8 mouse cellular contexts compared by ENCODE assay signal in genomic region chr10:81543633-81544032, GRCm38 (mm10). TPM values are rescaled to one million over a fixed set of nuclear protein-coding genes. Genes with fewer than 3 reads are reported as not detected.
DNase-seq lines count a peak whose midpoint lies in the region; ATAC-seq and TF ChIP-seq lines count a peak whose summit lies in the region.

No protein-coding gene starts in this region.

- TF ChIP-seq RAD21 in MEL (IDR thresholded peaks at IDR 0.05; ENCODE audit: low read depth, low read length) = no peak

- no peaks in the 10 kb centered on the region for H3K27me3 ChIP-seq in heart, embryonic 15.5 days
- no peaks in the 10 kb centered on the region for H3K27me3 ChIP-seq in MEL (ENCODE audit: control insufficient read depth in 1 of 2, insufficient read depth in 2 of 2, low read length in 2 of 2)
- H3K27me3 ChIP-seq in hindbrain, embryonic 11.5 days (ENCODE audit: control insufficient read depth, insufficient read depth, low read length) = no peaks in the 10 kb centered on the region
- H3K27me3 ChIP-seq in midbrain, embryonic 11.5 days (ENCODE audit: control insufficient read depth, insufficient read depth, low read length) = no peaks in the 10 kb centered on the region

- TF ChIP-seq CTCF in MEL (IDR thresholded peaks at IDR 0.05 in 2 of 3, conservative IDR thresholded peaks at IDR 0.05 in 1 of 3; ENCODE audit: control insufficient read depth in 1 of 3, insufficient read depth in 1 of 3, low read depth in 2 of 3, low read length in 3 of 3, poor library complexity in 1 of 3, severe bottlenecking in 1 of 3) = no peak

- intact Hi-C loops in heart, postnatal 36 days (cut with DNase I) = loop anchor here (10.0 kb wide), 1 partner anchor 159 kb away; the partner anchor contains the start of genes Dohh, Gm48551 and Gm48552
- intact Hi-C loops in left cerebral cortex, postnatal 4 days (cut with DNase I) = loop anchor here (5.0 kb wide), 1 partner anchor 41 kb away; the partner anchor contains the start of gene S1pr4

- no peak overlapping the region for H3K27ac ChIP-seq in heart, embryonic 15.5 days
- no peak overlapping the region for H3K27ac ChIP-seq in MEL (ENCODE audit: control insufficient read depth, low read depth, low read length)
- no peak overlapping the region for H3K27ac ChIP-seq in hindbrain, embryonic 11.5 days (ENCODE audit: low read depth, low read length)
- H3K27ac ChIP-seq in midbrain, embryonic 11.5 days (ENCODE audit: low read depth, low read length) = no peak overlapping the region

- H3K9me3 ChIP-seq in heart, embryonic 15.5 days (replicated peaks) = no peaks in the 10 kb centered on the region
- no peaks in the 10 kb centered on the region for H3K9me3 ChIP-seq in MEL (replicated peaks; ENCODE audit: insufficient read depth, low read length)
- no peaks in the 10 kb centered on the region for H3K9me3 ChIP-seq in hindbrain, embryonic 11.5 days (ENCODE audit: control insufficient read depth, low read length)
- H3K9me3 ChIP-seq in midbrain, embryonic 11.5 days (ENCODE audit: control insufficient read depth, low read length) = no peaks in the 10 kb centered on the region

- H3K4me3 ChIP-seq in heart, embryonic 15.5 days = peak overlapping the region; percentile 78
- peak overlapping the region; percentile 91 for H3K4me3 ChIP-seq in MEL (ENCODE audit: control insufficient read depth in 1 of 2, insufficient read depth in 1 of 2, low read depth in 2 of 2, low read length in 2 of 2)
- peak overlapping the region; percentile 90 for H3K4me3 ChIP-seq in hindbrain, embryonic 11.5 days (ENCODE audit: low read depth, low read length)
- H3K4me3 ChIP-seq in midbrain, embryonic 11.5 days (ENCODE audit: low read depth, low read length) = peak overlapping the region; percentile 65

- H3K79me2 ChIP-seq in MEL (ENCODE audit: control insufficient read depth, insufficient read depth, low read length, poor library complexity) = peaks cover 56% of the 10 kb centered on the region

- H3K4me1 ChIP-seq in heart, embryonic 15.5 days (replicated peaks) = peaks cover 36% of the 10 kb centered on the region
- peaks cover 10 to 15% of the 10 kb centered on the region in 2 experiments for H3K4me1 ChIP-seq in MEL (ENCODE audit: control insufficient read depth in 1 of 2, insufficient read depth in 2 of 2, low read length in 2 of 2)
- peaks cover 15% of the 10 kb centered on the region for H3K4me1 ChIP-seq in hindbrain, embryonic 11.5 days (replicated peaks; ENCODE audit: control insufficient read depth, insufficient read depth, low read length)
- H3K4me1 ChIP-seq in midbrain, embryonic 11.5 days (ENCODE audit: control insufficient read depth, insufficient read depth, low read length) = peaks cover 23% of the 10 kb centered on the region

- WGBS in heart, embryonic 15.5 days = 62% methylated on average over 1 of the region's 1 CpGs
- WGBS in hindbrain, embryonic 11.5 days = 60% methylated on average over 1 of the region's 1 CpGs
- 67% methylated on average over 1 of the region's 1 CpGs for WGBS in midbrain, embryonic 11.5 days

- no peak for TF ChIP-seq EP300 in MEL (IDR thresholded peaks at IDR 0.05; ENCODE audit: low read depth in 1 of 2, low read length in 2 of 2)

- no peak for ATAC-seq in heart, embryonic 15.5 days (replicated peaks; ENCODE audit: insufficient number of reproducible peaks, insufficient read depth, low FRiP score, low read depth)
- no peak for ATAC-seq in hindbrain, embryonic 11.5 days (ENCODE audit: low FRiP score)
- no peak for ATAC-seq in midbrain, embryonic 11.5 days (ENCODE audit: low FRiP score)

- H3K36me3 ChIP-seq in heart, embryonic 15.5 days = no peaks in the 10 kb centered on the region
- H3K36me3 ChIP-seq in MEL (ENCODE audit: control insufficient read depth in 1 of 2, insufficient read depth in 2 of 2, low read length in 2 of 2) = peaks cover 0 to 8% of the 10 kb centered on the region in 2 experiments; a peak in 3 of 4 replicates
- no peaks in the 10 kb centered on the region for H3K36me3 ChIP-seq in hindbrain, embryonic 11.5 days (ENCODE audit: control insufficient read depth, insufficient read depth, low read length)
- no peaks in the 10 kb centered on the region for H3K36me3 ChIP-seq in midbrain, embryonic 11.5 days (ENCODE audit: control insufficient read depth, insufficient read depth, low read length)

- H3K9ac ChIP-seq in heart, embryonic 15.5 days = peak overlapping the region; percentile 88
- H3K9ac ChIP-seq in MEL (ENCODE audit: control insufficient read depth, low read depth, low read length, poor library complexity, severe bottlenecking) = peak overlapping the region; percentile 93
- peak overlapping the region; percentile 92 for H3K9ac ChIP-seq in hindbrain, embryonic 11.5 days (ENCODE audit: low read depth, low read length)
- peak overlapping the region; percentile 86 for H3K9ac ChIP-seq in midbrain, embryonic 11.5 days (ENCODE audit: low read length)

- no peak for TF ChIP-seq POLR2A in MEL (IDR thresholded peaks at IDR 0.05; ENCODE audit: control insufficient read depth in 1 of 2, insufficient read depth in 1 of 2, low read depth in 1 of 2, low read length in 2 of 2, poor library complexity in 1 of 2)

- DNase-seq in heart, postnatal 36 days = no peak
- no peak for DNase-seq in MEL (ENCODE audit: low read depth, low spot score)
- no peak for DNase-seq in hindbrain, embryonic 11.5 days (ENCODE audit: low spot score)
- DNase-seq in midbrain, embryonic 11.5 days (ENCODE audit: low spot score, missing footprints) = no peak
- no peak for DNase-seq in urinary bladder, adult 18-20 months (ENCODE audit: low spot score in 2 of 2)
- DNase-seq in left cerebral cortex, postnatal 4 days = no peak
- DNase-seq in gastrocnemius, postnatal 10 days = no peak

- peak overlapping the region; percentile 80 for H3K4me2 ChIP-seq in heart, embryonic 15.5 days
- H3K4me2 ChIP-seq in hindbrain, embryonic 11.5 days (replicated peaks; ENCODE audit: low read depth, low read length) = peak overlapping the region; percentile 98
- peak overlapping the region; percentile 82 for H3K4me2 ChIP-seq in midbrain, embryonic 11.5 days

RNA-seq across cellular contexts. Expression of gene Gna11, which starts 1.4 kb away (rescaled TPM):
- 52.1 and 64.1 TPM in 2 replicates for polyA plus RNA-seq in heart, embryonic 15.5 days (2015; fragmentation: Nextera tagmentation; extraction: Ambion mirVana)
- 10 to 100 TPM; 50.7 to 51.7 TPM for total RNA-seq in heart, postnatal 36 days (2021)
- 12.2 and 14.1 TPM in 2 replicates for total RNA-seq in MEL (2012; rRNA removed)
- 10 to 100 TPM in 1 of 2 experiments, not detected in 1; 18.4 TPM for polyA plus RNA-seq in MEL (2012; ENCODE audit: insufficient read depth in 1 of 2, insufficient read length in 2 of 2, low read depth in 1 of 2, low replicate concordance in 2 of 2, missing spikeins in 1 of 2)
- 57.3 and 61.7 TPM in 2 replicates for polyA plus RNA-seq in hindbrain, embryonic 11.5 days (2014; fragmentation: Nextera tagmentation; extraction: Ambion mirVana)
- 55.8 and 59.3 TPM in 2 replicates for polyA plus RNA-seq in midbrain, embryonic 11.5 days (2014; fragmentation: Nextera tagmentation; extraction: Ambion mirVana)
- total RNA-seq in left cerebral cortex, postnatal 4 days (2021) = 100 to 1,000 TPM; 116 to 117 TPM
- 10 to 100 TPM; 40.6 to 44.8 TPM for total RNA-seq in gastrocnemius, postnatal 10 days (2021)

RNA-seq across cellular contexts. Expression of gene Aes, which starts 15.7 kb away (rescaled TPM):
- 650 and 761 TPM in 2 replicates for polyA plus RNA-seq in heart, embryonic 15.5 days (2015; fragmentation: Nextera tagmentation; extraction: Ambion mirVana)
- 1,000 to 10,000 TPM in 1 of 2 experiments, 100 to 1,000 TPM in 1; 977 to 1,076 TPM for total RNA-seq in heart, postnatal 36 days (2021)
- 170 and 197 TPM in 2 replicates for total RNA-seq in MEL (2012; rRNA removed)
- polyA plus RNA-seq in MEL (2012; ENCODE audit: insufficient read depth in 1 of 2, insufficient read length in 2 of 2, low read depth in 1 of 2, low replicate concordance in 2 of 2, missing spikeins in 1 of 2) = 100 to 1,000 TPM in 1 of 2 experiments, not detected in 1; 355 TPM
- polyA plus RNA-seq in hindbrain, embryonic 11.5 days (2014; fragmentation: Nextera tagmentation; extraction: Ambion mirVana) = 264 and 280 TPM in 2 replicates
- 306 and 325 TPM in 2 replicates for polyA plus RNA-seq in midbrain, embryonic 11.5 days (2014; fragmentation: Nextera tagmentation; extraction: Ambion mirVana)
- 100 to 1,000 TPM; 474 to 479 TPM for total RNA-seq in left cerebral cortex, postnatal 4 days (2021)
- total RNA-seq in gastrocnemius, postnatal 10 days (2021) = 100 to 1,000 TPM; 614 to 667 TPM

RNA-seq across cellular contexts. Expression of gene Gna15, which starts 19.6 kb away (rescaled TPM):
- 0.64 and 1.6 TPM in 2 replicates for polyA plus RNA-seq in heart, embryonic 15.5 days (2015; fragmentation: Nextera tagmentation; extraction: Ambion mirVana)
- under 1 TPM; 0.73 to 0.78 TPM for total RNA-seq in heart, postnatal 36 days (2021)
- 28.2 and 33.0 TPM in 2 replicates for total RNA-seq in MEL (2012; rRNA removed)
- 100 to 1,000 TPM in 1 of 2 experiments, 10 to 100 TPM in 1; 23.0 to 142 TPM for polyA plus RNA-seq in MEL (2012; ENCODE audit: insufficient read depth in 1 of 2, insufficient read length in 2 of 2, low read depth in 1 of 2, low replicate concordance in 2 of 2, missing spikeins in 1 of 2)
- 0.56 and 0.66 TPM in 2 replicates for polyA plus RNA-seq in hindbrain, embryonic 11.5 days (2014; fragmentation: Nextera tagmentation; extraction: Ambion mirVana)
- 1.1 and 1.4 TPM in 2 replicates for polyA plus RNA-seq in midbrain, embryonic 11.5 days (2014; fragmentation: Nextera tagmentation; extraction: Ambion mirVana)
- total RNA-seq in left cerebral cortex, postnatal 4 days (2021) = 1 to 10 TPM; 1.1 to 1.6 TPM
- total RNA-seq in gastrocnemius, postnatal 10 days (2021) = under 1 TPM; 0.47 to 0.77 TPM

RNA-seq across cellular contexts. Expression of gene Tle2, which starts 30.7 kb away (rescaled TPM):
- polyA plus RNA-seq in heart, embryonic 15.5 days (2015; fragmentation: Nextera tagmentation; extraction: Ambion mirVana) = 23.6 and 29.3 TPM in 2 replicates
- 10 to 100 TPM in 1 of 2 experiments, 1 to 10 TPM in 1; 7.5 to 11.5 TPM for total RNA-seq in heart, postnatal 36 days (2021)
- 0.19 and 0.75 TPM in 2 replicates for total RNA-seq in MEL (2012; rRNA removed)
- 1 to 10 TPM in 1 of 2 experiments, not detected in 1; 2.4 TPM for polyA plus RNA-seq in MEL (2012; ENCODE audit: insufficient read depth in 1 of 2, insufficient read length in 2 of 2, low read depth in 1 of 2, low replicate concordance in 2 of 2, missing spikeins in 1 of 2)
- 7.2 and 8.8 TPM in 2 replicates for polyA plus RNA-seq in hindbrain, embryonic 11.5 days (2014; fragmentation: Nextera tagmentation; extraction: Ambion mirVana)
- 6.0 and 6.2 TPM in 2 replicates for polyA plus RNA-seq in midbrain, embryonic 11.5 days (2014; fragmentation: Nextera tagmentation; extraction: Ambion mirVana)
- 10 to 100 TPM; 34.0 to 44.5 TPM for total RNA-seq in left cerebral cortex, postnatal 4 days (2021)
- total RNA-seq in gastrocnemius, postnatal 10 days (2021) = 1 to 10 TPM; 4.4 to 9.4 TPM

RNA-seq across cellular contexts. Expression of gene S1pr4, which starts 43.7 kb away (rescaled TPM):
- 0.47 and 1.5 TPM in 2 replicates for polyA plus RNA-seq in heart, embryonic 15.5 days (2015; fragmentation: Nextera tagmentation; extraction: Ambion mirVana)
- total RNA-seq in heart, postnatal 36 days (2021) = 1 to 10 TPM in 1 of 2 experiments, under 1 TPM in 1; 0.61 to 1.3 TPM
- 1.7 and 2.1 TPM in 2 replicates for total RNA-seq in MEL (2012; rRNA removed)
- polyA plus RNA-seq in MEL (2012; ENCODE audit: insufficient read depth in 1 of 2, insufficient read length in 2 of 2, low read depth in 1 of 2, low replicate concordance in 2 of 2, missing spikeins in 1 of 2) = 1 to 10 TPM in 1 of 2 experiments, not detected in 1; 1.6 TPM
- 0.15 and 0.24 TPM in 2 replicates for polyA plus RNA-seq in hindbrain, embryonic 11.5 days (2014; fragmentation: Nextera tagmentation; extraction: Ambion mirVana)
- polyA plus RNA-seq in midbrain, embryonic 11.5 days (2014; fragmentation: Nextera tagmentation; extraction: Ambion mirVana) = 0.37 and 0.43 TPM in 2 replicates
- total RNA-seq in left cerebral cortex, postnatal 4 days (2021) = under 1 TPM; 0.14 to 0.66 TPM
- total RNA-seq in gastrocnemius, postnatal 10 days (2021) = under 1 TPM; 0.56 to 0.61 TPM

Comparison
In these comparisons a context has a peak if more than half of its experiments do, and no peak if none do; other contexts are left out.
1. RNA of gene Gna15, which starts 19.6 kb away (total RNA-seq): 28.2 to 33.0 TPM in MEL; 1.1 to 1.6 TPM in left cerebral cortex, postnatal 4 days, 0.73 to 0.78 TPM in heart, postnatal 36 days and 0.47 to 0.77 TPM in gastrocnemius, postnatal 10 days; every median in the first group is over 10 times any median in the second.
2. Peak in every context shown above with its lines, with median percentiles within 50 percentile points of each other: H3K4me2 ChIP-seq, H3K4me3 ChIP-seq and H3K9ac ChIP-seq.